Mouse (Mus musculus): Measurements from ENCODE around the gene Dnajb2. TPM values are rescaled to one million over a fixed set of nuclear protein-coding genes. Genes with fewer than 3 reads are reported as not detected.

The Dnajb2 gene
- polyA plus RNA-seq (2015; fragmentation: Nextera tagmentation; extraction: Ambion mirVana): 14.2 and 14.7 TPM in 2 replicates

- peak; percentile 61 for DNase-seq (ENCODE audit: low spot score)
Observed at GRCm38 (mm10) chr1:75236117-75237050, at the start of gene Dnajb2. TSS of gene Dnajb2 (plus strand) at chr1:75236406.

GRCm38 (mm10) chr1:75187126-75187525 lies 49.1 kb upstream of the Dnajb2 start:
- DNase-seq (ENCODE audit: low spot score): no peak

DNA sequence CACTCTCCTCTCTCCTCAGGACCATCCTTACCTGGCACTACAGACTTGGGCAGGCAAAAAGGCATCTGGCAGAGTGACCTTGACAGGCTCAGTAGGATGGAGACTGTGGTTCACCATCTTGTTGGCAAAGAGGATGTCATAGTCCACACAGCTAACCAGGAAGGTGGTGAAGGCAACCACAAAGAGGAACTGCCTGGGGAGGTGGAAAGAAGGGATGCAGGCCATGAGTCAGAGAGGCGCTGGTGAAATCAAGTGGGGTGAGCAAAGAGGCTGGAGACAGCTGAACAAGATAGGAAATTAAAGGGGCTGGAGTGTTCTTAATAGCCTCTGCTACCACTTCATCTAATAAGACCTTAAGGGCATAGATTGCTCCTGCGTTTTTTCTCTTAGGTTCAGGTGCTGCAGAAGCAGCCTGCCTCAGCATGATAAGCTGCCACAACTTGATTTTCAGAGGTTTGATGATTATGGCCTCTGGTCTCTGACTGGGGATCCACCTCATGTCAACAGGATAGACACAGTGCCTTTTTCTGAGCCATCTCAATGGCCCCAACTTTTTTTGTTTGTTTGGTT lies 48.2 kb upstream of the Dnajb2 start:
- no peak for DNase-seq (ENCODE audit: low spot score)

DNA sequence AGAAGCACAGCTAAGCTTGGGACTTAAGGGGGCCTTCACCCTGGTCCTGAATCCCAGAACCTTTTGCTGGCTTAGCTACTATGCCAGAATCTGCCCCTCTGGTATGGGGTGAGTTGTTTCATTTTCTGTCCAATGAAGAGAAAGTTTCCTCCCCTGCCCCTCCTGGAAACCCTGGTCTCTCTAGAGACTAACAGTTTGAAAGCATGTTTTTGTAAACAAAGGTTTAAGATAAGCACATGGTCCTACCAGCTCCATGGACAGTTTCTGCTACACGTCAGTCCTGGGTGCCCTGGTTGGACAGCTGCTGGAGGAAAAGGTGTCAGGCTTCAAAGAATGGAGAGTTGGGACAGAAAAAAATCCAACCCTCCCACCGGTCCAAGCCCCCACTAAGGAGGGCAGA lies 45.6 kb upstream of the Dnajb2 start:
- no peak for DNase-seq (ENCODE audit: low spot score)

DNA sequence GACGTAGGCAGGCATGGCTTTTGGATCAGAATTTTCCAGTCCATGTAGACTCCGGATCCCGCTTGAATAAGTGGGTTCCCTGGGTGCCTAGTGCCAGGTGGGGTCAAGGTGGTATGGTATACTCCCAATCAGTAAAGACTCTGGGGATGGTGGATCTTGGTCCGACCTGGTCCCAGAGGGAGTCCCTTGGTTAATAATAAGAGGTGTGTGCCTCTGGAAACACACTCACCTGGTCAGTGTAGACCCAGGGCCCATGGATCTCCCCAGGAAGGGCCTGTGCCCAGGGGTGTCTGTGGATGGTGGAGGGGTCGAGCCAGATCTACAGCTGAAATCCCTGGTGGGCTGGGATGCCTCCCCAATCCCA lies 45.0 kb upstream of the Dnajb2 start:
- no peak for DNase-seq (ENCODE audit: low spot score)

DNA sequence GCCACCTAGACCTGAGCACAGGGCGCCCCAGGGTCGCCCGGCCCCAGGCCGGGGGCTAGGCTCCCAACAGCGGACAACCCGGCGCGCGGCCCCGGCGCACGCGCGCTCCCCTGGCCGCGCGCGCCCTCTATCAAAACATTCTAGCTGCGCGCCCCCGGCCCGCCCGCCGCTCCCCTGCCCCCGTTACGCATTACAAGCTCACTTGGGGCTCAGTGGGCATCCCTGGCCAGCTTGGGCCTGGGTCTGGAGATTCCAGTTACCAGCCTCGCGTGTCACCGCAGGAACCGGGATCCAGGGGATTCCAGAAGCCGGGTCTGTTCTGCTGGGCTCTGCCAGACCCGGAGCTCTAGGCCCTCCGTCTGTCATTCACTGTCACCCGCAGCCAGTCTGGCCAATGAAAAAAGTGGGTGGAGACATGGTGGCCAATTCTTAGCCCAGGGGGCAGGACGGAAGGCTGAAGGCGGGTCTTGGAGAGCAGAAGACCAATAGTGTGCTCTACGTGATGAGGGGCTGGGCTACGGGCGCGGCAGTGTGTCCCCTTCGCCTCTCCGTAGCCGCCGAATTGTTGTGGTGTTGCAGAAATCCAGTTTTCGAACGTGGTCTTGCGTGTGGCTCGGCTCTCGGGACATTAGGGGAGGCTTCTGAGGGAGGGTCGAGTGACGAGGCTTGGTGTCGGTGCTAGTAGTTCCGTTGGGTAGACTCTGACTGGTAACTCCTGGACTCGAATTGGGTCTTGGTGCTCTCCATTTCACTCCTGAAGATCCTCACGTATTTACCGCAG lies 44.4 kb upstream of the Dnajb2 start, which contains the start of the genes Ankzf1 and Atg9a:
Gene Ankzf1 (plus strand): TSS at position 530 of the 781 bp plus-strand sequence.
Gene Atg9a (minus strand): TSS at position 575 of the 781 bp plus-strand sequence.
- peak; percentile 98 for DNase-seq (ENCODE audit: low spot score)

DNA sequence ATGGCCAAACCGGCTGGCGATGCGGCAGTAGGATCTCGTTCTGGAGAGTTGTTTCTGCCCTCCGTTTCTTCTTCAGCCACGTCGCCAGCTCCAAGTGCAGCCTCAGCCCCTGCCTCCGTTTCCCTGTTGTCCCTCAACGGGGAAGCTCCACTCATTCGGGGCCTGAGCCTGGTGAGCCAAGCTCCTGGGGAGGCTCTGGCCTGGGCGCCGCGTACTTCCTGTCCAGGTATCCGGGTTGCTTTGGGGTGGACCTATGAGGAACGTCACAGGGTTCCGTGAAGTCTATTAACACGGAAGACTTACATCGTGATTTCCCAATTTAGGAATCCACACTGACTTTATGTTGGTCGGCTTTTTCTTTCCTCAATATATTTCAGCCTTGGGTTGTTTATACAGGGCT lies 43.8 kb upstream of the Dnajb2 start:
- DNase-seq (ENCODE audit: low spot score): peak; percentile 18

DNA sequence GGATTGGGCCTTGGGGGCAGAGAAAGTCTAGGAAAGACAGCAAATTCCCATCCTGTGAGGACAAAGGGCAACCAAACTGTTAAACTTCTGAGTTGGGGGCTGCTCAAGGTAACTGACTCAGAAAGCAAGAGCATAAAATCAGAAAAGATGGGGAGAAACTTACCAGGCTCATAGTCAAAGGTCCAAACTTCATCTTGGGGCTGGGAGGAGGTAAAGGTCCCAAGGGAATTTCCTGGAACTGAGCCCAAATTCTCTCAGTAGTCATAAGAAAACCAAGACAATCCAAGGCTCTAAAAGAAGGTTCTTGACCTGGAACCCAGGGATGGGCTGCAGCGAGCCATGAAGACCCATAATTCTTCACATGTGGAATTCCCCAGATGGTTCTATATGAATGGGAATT lies 35.0 kb upstream of the Dnajb2 start:
- no peak for DNase-seq (ENCODE audit: low spot score)

GRCm38 (mm10) chr1:75208967-75209678 lies 27.1 kb upstream of the Dnajb2 start:
- peak; percentile 42 for DNase-seq (ENCODE audit: low spot score)

GRCm38 (mm10) chr1:75210136-75211087 lies 25.8 kb upstream of the Dnajb2 start, which contains the start of the genes Glb1l and Stk16:
TSS of gene Glb1l (minus strand) at chr1:75210813.
TSS of gene Stk16 (plus strand) at chr1:75210838.
- DNase-seq (ENCODE audit: low spot score): peak; percentile 95

DNA sequence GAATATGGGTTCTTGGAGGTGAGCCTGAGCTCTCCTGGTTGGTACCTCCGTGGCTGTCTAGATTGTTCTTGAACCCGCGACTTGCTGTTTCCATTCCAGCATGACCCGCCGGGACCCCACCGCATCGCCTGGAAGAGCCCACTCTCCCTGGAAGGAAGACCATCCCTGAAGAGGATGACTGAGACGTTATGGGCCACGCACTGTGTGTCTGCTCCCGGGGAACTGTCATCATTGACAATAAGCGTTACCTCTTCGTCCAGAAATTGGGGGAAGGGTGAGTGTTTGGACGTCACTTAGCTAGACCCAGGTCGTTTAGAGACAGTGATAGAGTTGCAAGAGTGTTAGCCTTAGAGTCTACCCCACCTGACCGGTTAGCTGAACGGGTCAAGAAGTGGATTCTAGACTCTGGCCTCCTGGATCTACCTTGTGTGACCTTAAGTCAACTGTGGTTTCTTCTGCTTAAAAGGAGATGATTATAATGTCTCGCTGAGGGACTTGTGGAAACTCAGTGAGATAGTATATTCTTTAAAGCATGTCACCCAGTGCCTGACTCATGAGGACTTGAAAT lies 25.0 kb upstream of the Dnajb2 start:
- no peak for DNase-seq (ENCODE audit: low spot score)

DNA sequence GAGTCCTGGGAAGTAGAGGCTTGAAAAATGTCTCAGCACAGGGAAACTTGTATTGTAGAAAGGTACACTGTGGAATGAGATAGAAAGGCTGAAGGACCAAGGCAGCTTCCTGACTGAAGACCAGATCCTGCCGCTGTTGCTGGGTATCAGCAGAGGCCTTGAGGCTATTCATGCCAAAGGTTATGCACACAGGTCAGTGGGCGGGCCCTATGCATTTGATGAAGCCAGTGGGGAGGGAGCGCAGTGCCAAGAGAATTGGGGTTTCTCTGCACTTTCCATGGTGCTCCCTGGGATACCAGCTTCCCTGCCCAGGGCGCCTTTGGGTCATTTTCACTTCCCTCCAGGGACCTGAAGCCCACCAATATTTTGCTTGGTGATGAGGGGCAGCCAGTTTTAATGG lies 23.7 kb upstream of the Dnajb2 start:
- no peak for DNase-seq (ENCODE audit: low spot score)

DNA sequence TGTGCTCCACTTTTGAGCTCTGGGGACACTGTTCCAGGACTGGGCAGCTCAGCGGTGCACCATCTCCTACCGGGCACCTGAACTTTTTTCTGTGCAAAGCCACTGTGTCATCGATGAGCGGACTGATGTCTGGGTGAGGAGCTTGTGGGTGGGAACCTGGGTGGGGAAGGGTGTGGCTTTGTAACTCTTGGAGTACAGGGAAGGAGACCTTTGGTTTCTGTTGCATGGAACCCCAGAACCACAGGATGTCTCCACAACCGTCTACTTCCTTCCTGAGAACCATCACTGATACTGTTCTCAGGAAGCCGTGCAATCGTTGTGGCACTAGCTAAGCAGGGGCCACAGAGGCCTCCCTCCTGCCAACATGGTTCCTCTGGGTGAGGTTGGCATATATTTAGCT lies 23.1 kb upstream of the Dnajb2 start:
- no peak for DNase-seq (ENCODE audit: low spot score)

GRCm38 (mm10) chr1:75214442-75214841 lies 21.8 kb upstream of the Dnajb2 start:
- DNase-seq (ENCODE audit: low spot score): no peak

DNA sequence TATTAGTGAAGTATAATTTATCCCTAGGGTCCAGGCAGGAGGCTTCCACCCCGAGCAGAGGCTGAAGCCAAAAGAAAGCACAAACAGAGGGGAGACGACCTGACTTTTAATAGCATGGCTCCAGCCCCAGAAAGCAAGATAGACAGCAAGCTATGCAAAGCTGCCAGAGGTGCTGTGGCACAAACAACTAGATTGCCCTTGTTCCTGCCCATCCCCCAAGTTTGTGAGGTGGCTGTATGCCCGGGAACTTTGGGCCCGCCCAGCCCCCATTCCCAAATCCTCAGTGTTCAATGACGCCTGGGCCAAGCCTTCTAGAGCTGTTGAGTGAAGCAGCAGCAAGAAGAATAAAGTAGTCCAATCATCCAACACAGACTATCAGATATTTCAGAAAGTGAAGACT lies 21.3 kb upstream of the Dnajb2 start:
- no peak for DNase-seq (ENCODE audit: low spot score)

DNA sequence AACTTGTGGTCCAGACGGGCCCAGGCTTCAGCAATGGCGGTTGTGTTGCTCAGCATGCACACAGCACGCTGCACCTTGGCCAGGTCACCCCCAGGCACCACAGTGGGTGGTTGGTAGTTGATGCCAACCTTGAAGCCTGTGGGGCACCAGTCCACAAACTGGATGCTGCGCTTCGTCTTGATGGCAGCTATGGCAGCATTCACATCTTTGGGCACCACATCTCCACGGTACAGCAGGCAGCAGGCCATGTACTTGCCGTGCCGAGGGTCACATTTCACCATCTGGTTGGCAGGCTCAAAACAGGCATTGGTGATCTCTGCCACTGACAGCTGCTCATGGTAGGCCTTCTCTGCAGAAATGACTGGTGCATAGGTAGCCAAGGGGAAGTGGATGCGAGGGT lies 20.4 kb upstream of the Dnajb2 start:
- no peak for DNase-seq (ENCODE audit: low spot score)

DNA sequence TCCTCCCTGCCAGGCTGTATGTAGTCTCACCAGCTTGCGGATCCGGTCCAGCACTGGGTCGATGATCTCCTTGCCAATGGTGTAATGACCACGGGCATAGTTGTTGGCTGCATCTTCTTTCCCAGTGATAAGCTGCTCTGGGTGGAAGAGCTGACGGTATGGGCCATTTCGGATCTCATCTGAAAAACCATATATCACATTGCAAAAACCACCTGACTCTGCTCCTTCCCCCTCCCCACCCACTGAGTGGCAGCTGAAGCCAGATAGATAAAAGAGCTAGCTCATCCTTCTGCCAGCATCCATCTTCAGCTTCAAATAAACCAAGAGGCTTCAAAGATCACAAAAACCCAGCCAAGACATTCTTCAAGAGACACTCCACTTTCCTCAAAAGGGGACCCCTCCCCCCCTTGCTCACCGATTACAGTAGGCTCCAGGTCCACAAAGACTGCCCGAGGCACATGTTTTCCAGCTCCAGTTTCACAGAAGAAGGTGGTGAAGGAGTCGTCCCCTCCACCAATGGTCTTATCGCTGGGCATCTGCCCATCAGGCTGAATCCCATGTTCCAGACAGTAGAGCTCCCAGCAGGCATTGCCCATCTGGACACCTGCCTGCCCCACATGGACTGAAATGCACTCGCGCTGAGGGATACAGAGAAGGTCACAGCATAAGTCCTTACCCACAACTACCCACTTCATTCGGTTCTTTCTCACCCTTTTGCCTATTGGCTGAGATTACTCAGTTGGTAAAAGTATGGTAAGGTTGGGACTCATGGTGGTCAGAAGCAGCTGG lies 19.2 kb upstream of the Dnajb2 start:
- DNase-seq (ENCODE audit: low spot score): peak; percentile 49

DNA sequence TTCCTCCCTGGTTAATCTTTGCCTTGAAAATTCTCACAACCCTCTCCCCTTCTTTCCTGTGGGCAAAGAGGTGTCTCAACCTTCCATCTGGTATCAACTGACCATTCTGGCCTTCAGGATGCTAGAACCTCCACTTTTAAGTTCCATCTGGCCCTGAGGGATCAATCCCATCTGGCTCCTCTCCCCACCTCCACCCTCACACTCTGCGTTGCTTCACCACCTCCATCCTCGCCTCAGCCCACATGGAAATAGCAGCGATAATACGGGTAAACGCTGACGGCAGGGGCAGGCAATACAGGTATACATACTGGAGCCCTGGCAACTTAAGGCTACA lies 18.3 kb upstream of the Dnajb2 start:
- DNase-seq (ENCODE audit: low spot score): no peak
